Mouse (Mus musculus) stomach, postnatal 0 days (tissue): ENCODE data around the gene Dhx32. TPM values are rescaled to one million over a fixed set of nuclear protein-coding genes. Genes with fewer than 3 reads are reported as not detected.
"Not testable (repeated sequence)": the region's sequence is repeated elsewhere in the genome, so short reads cannot be mapped to it uniquely, and the experiment has no call there.

ENCODE experiments used
- ATAC-seq: fragments of 200-750 bp; cut with Nextera tagmentation; 2 replicates; pipeline ENCODE4 v1.8.0; 2017; ENCODE audit not compliant: low FRiP score, low TSS enrichment
- DNase-seq: peaks from one replicate; pipeline ENCODE4 v3.0.0-alpha.2; 2016; ENCODE audit warnings: low spot score
- H3K27ac ChIP-seq: fragments of 300-500 bp; sonication (generic); replicated peaks from 2 replicates; pipeline ENCODE4 v1.5.1; 2014; ENCODE audit warnings: mild to moderate bottlenecking, control low read depth
- H3K27me3 ChIP-seq: fragments of 300-500 bp; sonication (generic); 2 replicates; pipeline ENCODE4 v1.6.1; 2014; ENCODE audit warnings: low read length; ENCODE audit not compliant: control insufficient read depth, insufficient read depth
- H3K36me3 ChIP-seq: fragments of 300-500 bp; sonication (generic); 2 replicates; pipeline ENCODE4 v1.6.1; 2014; ENCODE audit warnings: low read length, mixed read lengths; ENCODE audit not compliant: control insufficient read depth, insufficient read depth
- H3K4me1 ChIP-seq: fragments of 300-500 bp; sonication (generic); replicated peaks from 2 replicates; pipeline ENCODE4 v1.6.1; 2014; ENCODE audit warnings: antibody characterized with exemption; ENCODE audit not compliant: control insufficient read depth, insufficient read depth
- H3K4me2 ChIP-seq: fragments of 300-500 bp; sonication (generic); replicated peaks from 2 replicates; pipeline ENCODE4 v1.6.1; 2014; ENCODE audit warnings: low read depth, mild to moderate bottlenecking, control low read depth, moderate library complexity
- H3K4me3 ChIP-seq: fragments of 300-500 bp; sonication (generic); 2 replicates; pipeline ENCODE4 v1.5.1; 2014; ENCODE audit warnings: low read depth, low read length, control low read depth
- H3K9ac ChIP-seq: fragments of 300-500 bp; sonication (generic); 2 replicates; pipeline ENCODE4 v1.6.1; 2014; ENCODE audit warnings: mild to moderate bottlenecking, low read length, control low read depth, mixed read lengths
- H3K9me3 ChIP-seq: fragments of 300-500 bp; sonication (generic); 2 replicates; pipeline ENCODE4 v1.6.1; 2016; ENCODE audit warnings: low read length; ENCODE audit not compliant: control insufficient read depth
- CTCF ChIP-seq: IDR thresholded peaks from 2 replicates; pipeline ENCODE4 v1.5.1; 2016; ENCODE audit warnings: antibody characterized with exemption, low read depth, mild to moderate bottlenecking, moderate library complexity
- EP300 ChIP-seq: optimal IDR thresholded peaks from 2 replicates; pipeline ENCODE3; 2016; ENCODE audit warnings: antibody characterized with exemption
- WGBS: fragments of 180-500 bp; shearing (Covaris S2); extraction: QIAGEN DNeasy Blood & Tissue Kit; methylation state at CpG from one replicate; pipeline ENCODE4 v1.1.7; 2014; 5-methylcytosine and 5-hydroxymethylcytosine counted together
- polyA plus RNA-seq: library from polyadenylated mRNA; unstranded; fragments of >200 nt; fragmentation: Nextera tagmentation; extraction: Ambion mirVana; gene quantifications from 2 replicates; pipeline ENCODE4 v1.2.1, GENCODE M21; 2015

The Dhx32 gene
- polyA plus RNA-seq, 1 experiment from 2014 or later, result 57.6 TPM

GRCm38 (mm10) chr7:133699885-133700284, 82.6 kb downstream of the Dhx32 start:
- H3K4me2 ChIP-seq, result no peak overlapping the region
- no peak overlapping the region for H3K9ac ChIP-seq
- no peaks in the 10 kb centered on the region for H3K4me1 ChIP-seq
- DNase-seq, result no peak
- WGBS, result 78% methylated on average over 4 of the region's 4 CpGs
- H3K9me3 ChIP-seq, result no peaks in the 10 kb centered on the region
- H3K36me3 ChIP-seq, result 0 out of 2 replicates have a peak, but pooled peaks cover 3% of the 10 kb centered on the region
- ATAC-seq, result no peak
- H3K27ac ChIP-seq, result no peak overlapping the region
- no peaks in the 10 kb centered on the region for H3K27me3 ChIP-seq
- TF ChIP-seq CTCF (no peak), EP300 (no peak)
- H3K4me3 ChIP-seq, result no peak overlapping the region

- H3K4me3 ChIP-seq, result no peak overlapping the region
- H3K27ac ChIP-seq, result no peak overlapping the region
- DNase-seq (no peak), ATAC-seq (no peak)
- H3K36me3 ChIP-seq, result 0 out of 2 replicates have a peak, but pooled peaks cover 3% of the 10 kb centered on the region
- H3K4me1 ChIP-seq, result no peaks in the 10 kb centered on the region
- no peak overlapping the region for H3K9ac ChIP-seq
- no peaks in the 10 kb centered on the region for H3K9me3 ChIP-seq
- no peak for TF ChIP-seq CTCF
- no peak for TF ChIP-seq EP300
- H3K27me3 ChIP-seq, result no peaks in the 10 kb centered on the region
- 84% methylated on average over 12 of the region's 12 CpGs for WGBS
- H3K4me2 ChIP-seq, result no peak overlapping the region
Observed at GRCm38 (mm10) chr7:133698021-133698709, 84.4 kb downstream of the Dhx32 start.

- not testable (repeated sequence) for H3K4me3 ChIP-seq, ATAC-seq, H3K4me1 ChIP-seq, H3K36me3 ChIP-seq, H3K4me2 ChIP-seq, H3K9me3 ChIP-seq, H3K27me3 ChIP-seq, H3K27ac ChIP-seq, H3K9ac ChIP-seq, DNase-seq
Observed at GRCm38 (mm10) chr7:133685644-133686043, 96.9 kb downstream of the Dhx32 start.

GRCm38 (mm10) chr7:133684701-133685100, 97.8 kb downstream of the Dhx32 start:
- Histone ChIP-seq H3K27ac (no peak overlapping the region), H3K4me2 (no peak overlapping the region), H3K27me3 (no peaks in the 10 kb centered on the region), H3K4me3 (no peak overlapping the region), H3K9ac (no peak overlapping the region), H3K4me1 (no peaks in the 10 kb centered on the region), H3K9me3 (no peaks in the 10 kb centered on the region), H3K36me3 (peaks cover 4% of the 10 kb centered on the region; the same call in 1 of the 2 replicates)
- DNase-seq (no peak), ATAC-seq (no peak)
- TF ChIP-seq EP300 (no peak), CTCF (no peak)
- WGBS, result 95% methylated on average over 6 of the region's 6 CpGs

- Histone ChIP-seq H3K4me2 (no peak overlapping the region), H3K36me3 (peaks cover 4% of the 10 kb centered on the region; the same call in 1 of the 2 replicates), H3K9me3 (no peaks in the 10 kb centered on the region), H3K4me1 (no peaks in the 10 kb centered on the region), H3K4me3 (no peak overlapping the region), H3K9ac (no peak overlapping the region), H3K27ac (no peak overlapping the region), H3K27me3 (no peaks in the 10 kb centered on the region)
- TF ChIP-seq EP300 (no peak), CTCF (peak; percentile 70)
- DNase-seq (no peak), ATAC-seq (no peak)
- 84% methylated on average over 5 of the region's 5 CpGs for WGBS
Observed at GRCm38 (mm10) chr7:133684110-133684509, 98.4 kb downstream of the Dhx32 start.

DNA sequence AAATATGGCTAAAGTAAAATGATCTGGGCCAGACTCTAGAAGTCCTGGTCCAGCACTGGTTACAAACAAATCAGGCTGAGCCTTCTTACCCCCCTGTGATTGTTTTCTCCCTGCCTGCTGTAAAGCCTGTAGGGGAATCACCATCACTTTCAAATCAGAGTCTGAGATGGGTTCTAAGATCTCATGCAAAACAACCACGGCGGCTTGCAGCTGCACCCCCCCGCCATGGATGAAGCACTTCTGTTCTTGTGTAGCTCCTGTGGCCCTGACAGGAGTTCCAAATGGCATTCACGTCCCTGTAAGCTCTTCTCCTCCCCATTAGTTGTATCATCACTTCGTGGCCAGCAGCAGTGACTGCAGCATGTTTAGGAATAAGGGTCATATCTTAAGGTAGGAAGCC, 98.9 kb downstream of the Dhx32 start:
- H3K9me3 ChIP-seq, result no peaks in the 10 kb centered on the region

More for the DNA sequence above, 98.9 kb downstream of the Dhx32 start:
- Histone ChIP-seq H3K36me3 (peaks cover under 1% of the 10 kb centered on the region; the same call in 1 of the 2 replicates), H3K27ac (no peak overlapping the region), H3K4me1 (no peaks in the 10 kb centered on the region), H3K27me3 (no peaks in the 10 kb centered on the region), H3K4me3 (no peak overlapping the region), H3K4me2 (no peak overlapping the region), H3K9ac (no peak overlapping the region)
- WGBS, result 79% methylated on average over 5 of the region's 5 CpGs
- DNase-seq (no peak), ATAC-seq (no peak)
- TF ChIP-seq CTCF, result no peak
- TF ChIP-seq EP300, result no peak
